In genomic region chr11:98789824-98790223, GRCm38 (mm10) we compare ENCODE assay signal across 8 mouse cellular contexts. TPM values are rescaled to one million over a fixed set of nuclear protein-coding genes. Genes with fewer than 3 reads are reported as not detected.
DNase-seq lines count a peak whose midpoint lies in the region; ATAC-seq and TF ChIP-seq lines count a peak whose summit lies in the region.

No protein-coding gene starts in this region.

- WGBS in limb, embryonic 12.5 days: 40% methylated on average over 5 of the region's 5 CpGs
- 44% methylated on average over 5 of the region's 5 CpGs for WGBS in neural tube, embryonic 15.5 days

- no peaks in the 10 kb centered on the region for H3K36me3 ChIP-seq in limb, embryonic 12.5 days
- H3K36me3 ChIP-seq in neural tube, embryonic 15.5 days: no peaks in the 10 kb centered on the region

- H3K4me3 ChIP-seq in layer of hippocampus, adult 2 months: peak overlapping the region; percentile 57; the same call in 1 of the 2 replicates
- H3K4me3 ChIP-seq in embryonic fibroblast, embryonic 13.5 days (ENCODE audit: insufficient read depth, low read length): peak overlapping the region; percentile 41; the same call in 1 of the 2 replicates
- H3K4me3 ChIP-seq in limb, embryonic 12.5 days (replicated peaks): peak overlapping the region; percentile 53
- H3K4me3 ChIP-seq in neural tube, embryonic 15.5 days (replicated peaks): peak overlapping the region; percentile 47

- TF ChIP-seq CTCF in layer of hippocampus, adult 2 months (conservative IDR thresholded peaks at IDR 0.05): 0 out of 2 replicates have a peak, but pooled peaks have one; percentile 16
- TF ChIP-seq CTCF in embryonic fibroblast, embryonic 13.5 days (IDR thresholded peaks at IDR 0.05; ENCODE audit: borderline replicate concordance, insufficient read depth, low read length): no peak

- H3K27ac ChIP-seq in layer of hippocampus, adult 2 months: no peak overlapping the region; the same call in 1 of the 2 replicates
- no peak overlapping the region for H3K27ac ChIP-seq in embryonic fibroblast, embryonic 13.5 days (ENCODE audit: insufficient read depth, low read length)
- H3K27ac ChIP-seq in limb, embryonic 12.5 days: no peak overlapping the region
- no peak overlapping the region for H3K27ac ChIP-seq in neural tube, embryonic 15.5 days (replicated peaks)

- no peak for DNase-seq in layer of hippocampus, adult 2 months (ENCODE audit: low spot score in 2 of 2)
- DNase-seq in layer of hippocampus, adult 11-12 months (ENCODE audit: low spot score): no peak
- DNase-seq in adrenal gland, adult 18-20 months (ENCODE audit: low spot score in 2 of 2): no peak
- DNase-seq in embryo, embryonic 9.5 days (ENCODE audit: extremely low spot score): no peak

- ATAC-seq in limb, embryonic 12.5 days (ENCODE audit: insufficient number of reproducible peaks, insufficient read depth, low FRiP score, low TSS enrichment, low read depth): no peak
- no peak for ATAC-seq in neural tube, embryonic 15.5 days (ENCODE audit: low FRiP score)
- no peak for ATAC-seq in megakaryocyte progenitor cell, adult 5-6 weeks (replicated peaks; ENCODE audit: poor library complexity)

- H3K9ac ChIP-seq in limb, embryonic 12.5 days (replicated peaks): no peak overlapping the region
- 0 out of 2 replicates have a peak overlapping the region, but pooled peaks have one; percentile 51 for H3K9ac ChIP-seq in neural tube, embryonic 15.5 days (replicated peaks)

- H3K4me2 ChIP-seq in limb, embryonic 12.5 days: peak overlapping the region; percentile 93
- peak overlapping the region; percentile 97 for H3K4me2 ChIP-seq in neural tube, embryonic 15.5 days

- no peaks in the 10 kb centered on the region for H3K27me3 ChIP-seq in limb, embryonic 12.5 days
- H3K27me3 ChIP-seq in neural tube, embryonic 15.5 days (replicated peaks): no peaks in the 10 kb centered on the region

- no peaks in the 10 kb centered on the region for H3K9me3 ChIP-seq in limb, embryonic 12.5 days
- H3K9me3 ChIP-seq in neural tube, embryonic 15.5 days (replicated peaks): no peaks in the 10 kb centered on the region

- peaks cover 3% of the 10 kb centered on the region for H3K4me1 ChIP-seq in embryonic fibroblast, embryonic 13.5 days (ENCODE audit: control insufficient read depth, insufficient read depth, low read length)
- H3K4me1 ChIP-seq in limb, embryonic 12.5 days (replicated peaks): peaks cover 40% of the 10 kb centered on the region
- H3K4me1 ChIP-seq in neural tube, embryonic 15.5 days: peaks cover 62% of the 10 kb centered on the region

- TF ChIP-seq POLR2A in embryonic fibroblast, embryonic 13.5 days (IDR thresholded peaks at IDR 0.05; ENCODE audit: low read depth, low read length): no peak

RNA-seq across cellular contexts. Expression of gene Msl1, which starts 5.5 kb away (rescaled TPM):
- total RNA-seq in layer of hippocampus, adult 2 months (2021): 100 to 1,000 TPM; 168 to 178 TPM
- 77.7 and 83.8 TPM in 2 replicates for polyA plus RNA-seq in embryonic fibroblast, embryonic 13.5 days (2011; ENCODE audit: insufficient read length, low read depth, missing spikeins)
- 32.7 and 35.3 TPM in 2 replicates for polyA plus RNA-seq in limb, embryonic 12.5 days (2016; fragmentation: Nextera tagmentation; extraction: Ambion mirVana)
- polyA plus RNA-seq in neural tube, embryonic 15.5 days (2015; fragmentation: Nextera tagmentation; extraction: Ambion mirVana): 27.5 and 30.1 TPM in 2 replicates
- total RNA-seq in adrenal gland, adult 18-20 months (2021): 10 to 100 TPM; 82.3 to 97.4 TPM
- 60.8 and 62.0 TPM in 2 replicates for total RNA-seq in megakaryocyte progenitor cell, adult 5-6 weeks (2015)
- 76.3 and 99.9 TPM in 2 replicates for total RNA-seq in megakaryocyte progenitor cell, adult 5-6 weeks (2017)

RNA-seq across cellular contexts. Expression of gene Nr1d1, which starts 14.7 kb away (rescaled TPM):
- total RNA-seq in layer of hippocampus, adult 2 months (2021): 10 to 100 TPM; 93.2 to 94.0 TPM
- polyA plus RNA-seq in embryonic fibroblast, embryonic 13.5 days (2011; ENCODE audit: insufficient read length, low read depth, missing spikeins): 18.7 and 23.7 TPM in 2 replicates
- polyA plus RNA-seq in limb, embryonic 12.5 days (2016; fragmentation: Nextera tagmentation; extraction: Ambion mirVana): 0.79 and 1.0 TPM in 2 replicates
- polyA plus RNA-seq in neural tube, embryonic 15.5 days (2015; fragmentation: Nextera tagmentation; extraction: Ambion mirVana): 3.8 and 4.0 TPM in 2 replicates
- 100 to 1,000 TPM; 226 to 232 TPM for total RNA-seq in adrenal gland, adult 18-20 months (2021)
- total RNA-seq in megakaryocyte progenitor cell, adult 5-6 weeks (2015): 3.3 and 3.5 TPM in 2 replicates
- total RNA-seq in megakaryocyte progenitor cell, adult 5-6 weeks (2017): 0.47 and 0.87 TPM in 2 replicates

RNA-seq across cellular contexts. Expression of gene Casc3, which starts 14.9 kb away (rescaled TPM):
- 10 to 100 TPM; 61.0 to 62.1 TPM for total RNA-seq in layer of hippocampus, adult 2 months (2021)
- 29.7 and 36.7 TPM in 2 replicates for polyA plus RNA-seq in embryonic fibroblast, embryonic 13.5 days (2011; ENCODE audit: insufficient read length, low read depth, missing spikeins)
- 48.1 and 54.1 TPM in 2 replicates for polyA plus RNA-seq in limb, embryonic 12.5 days (2016; fragmentation: Nextera tagmentation; extraction: Ambion mirVana)
- polyA plus RNA-seq in neural tube, embryonic 15.5 days (2015; fragmentation: Nextera tagmentation; extraction: Ambion mirVana): 44.3 and 46.8 TPM in 2 replicates
- total RNA-seq in adrenal gland, adult 18-20 months (2021): 10 to 100 TPM; 36.8 to 41.9 TPM
- total RNA-seq in megakaryocyte progenitor cell, adult 5-6 weeks (2015): 38.3 and 39.0 TPM in 2 replicates
- 18.3 and 31.7 TPM in 2 replicates for total RNA-seq in megakaryocyte progenitor cell, adult 5-6 weeks (2017)

RNA-seq across cellular contexts. Expression of gene Rapgefl1, which starts 46.8 kb away (rescaled TPM):
- 100 to 1,000 TPM; 213 to 240 TPM for total RNA-seq in layer of hippocampus, adult 2 months (2021)
- 1.6 and 2.0 TPM in 2 replicates for polyA plus RNA-seq in embryonic fibroblast, embryonic 13.5 days (2011; ENCODE audit: insufficient read length, low read depth, missing spikeins)
- polyA plus RNA-seq in limb, embryonic 12.5 days (2016; fragmentation: Nextera tagmentation; extraction: Ambion mirVana): 2.5 and 3.3 TPM in 2 replicates
- polyA plus RNA-seq in neural tube, embryonic 15.5 days (2015; fragmentation: Nextera tagmentation; extraction: Ambion mirVana): 12.5 and 13.7 TPM in 2 replicates
- total RNA-seq in adrenal gland, adult 18-20 months (2021): under 1 TPM; 0.36 to 0.58 TPM
- total RNA-seq in megakaryocyte progenitor cell, adult 5-6 weeks (2015): 0.24 and 1.8 TPM in 2 replicates
- total RNA-seq in megakaryocyte progenitor cell, adult 5-6 weeks (2017): not detected in 2 replicates

RNA-seq across cellular contexts. Expression of gene Thra, which starts 49.4 kb away (rescaled TPM):
- 1,000 to 10,000 TPM in 1 of 2 experiments, 100 to 1,000 TPM in 1; 996 to 1,082 TPM for total RNA-seq in layer of hippocampus, adult 2 months (2021)
- polyA plus RNA-seq in embryonic fibroblast, embryonic 13.5 days (2011; ENCODE audit: insufficient read length, low read depth, missing spikeins): 66.0 and 83.9 TPM in 2 replicates
- 22.3 and 24.9 TPM in 2 replicates for polyA plus RNA-seq in limb, embryonic 12.5 days (2016; fragmentation: Nextera tagmentation; extraction: Ambion mirVana)
- polyA plus RNA-seq in neural tube, embryonic 15.5 days (2015; fragmentation: Nextera tagmentation; extraction: Ambion mirVana): 104 and 125 TPM in 2 replicates
- 10 to 100 TPM; 90.2 to 91.0 TPM for total RNA-seq in adrenal gland, adult 18-20 months (2021)
- total RNA-seq in megakaryocyte progenitor cell, adult 5-6 weeks (2015): 34.2 and 34.6 TPM in 2 replicates
- 21.8 and 25.3 TPM in 2 replicates for total RNA-seq in megakaryocyte progenitor cell, adult 5-6 weeks (2017)

Comparison
In these comparisons a context has a peak if more than half of its experiments do, and no peak if none do; other contexts are left out.
1. RNA of gene Nr1d1, which starts 14.7 kb away (total RNA-seq): 226 to 232 TPM in adrenal gland, adult 18-20 months and 93.2 to 94.0 TPM in layer of hippocampus, adult 2 months; 0.47 to 3.5 TPM in megakaryocyte progenitor cell, adult 5-6 weeks; every median in the first group is over 10 times any median in the second.
2. Peak in every context shown above with its lines, with median percentiles within 50 percentile points of each other: H3K4me3 ChIP-seq.